8 mouse cellular contexts compared by ENCODE assay signal in the genomic region with DNA sequence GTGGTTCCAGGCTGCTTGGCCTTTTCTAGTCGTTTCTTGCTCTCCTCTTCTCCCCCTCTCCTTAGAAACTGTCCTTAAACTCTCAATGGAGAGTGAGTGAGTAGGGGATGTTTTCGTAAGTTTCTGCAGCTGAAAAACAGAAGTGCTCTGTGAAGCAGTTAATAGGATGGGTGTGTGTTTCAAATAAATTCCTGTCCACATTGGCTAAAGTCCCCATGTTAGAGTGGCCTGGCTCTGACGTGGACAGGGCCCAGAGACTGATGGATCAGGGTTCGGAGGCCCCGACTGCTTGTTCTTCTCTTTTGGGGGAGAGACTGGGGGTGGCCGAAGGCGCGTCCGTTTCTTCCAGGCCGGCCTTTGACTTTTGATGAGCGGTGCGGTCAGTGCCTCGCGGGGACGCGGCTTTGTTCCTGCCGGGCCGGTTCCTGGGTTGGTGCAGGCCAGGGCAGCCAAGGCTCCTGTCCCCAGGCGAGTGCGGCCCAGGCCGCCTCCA.
DNase-seq lines count a peak whose midpoint lies in the region; ATAC-seq and TF ChIP-seq lines count a peak whose summit lies in the region.

No protein-coding gene starts in this region.

- no peak for DNase-seq in spleen, adult 2 months (ENCODE audit: low read depth in 1 of 2, low spot score in 2 of 2)
- no peak for DNase-seq in spleen, postnatal 14 days (ENCODE audit: low spot score in 2 of 2)
- DNase-seq in thymus, postnatal 4 days: no peak
- DNase-seq in cerebellum, adult 8-10 months: no peak
- DNase-seq in kidney, postnatal 36 days: no peak

- H3K27me3 ChIP-seq in spleen, adult 2 months (ENCODE audit: control insufficient read depth, insufficient read depth, low read length): peaks cover 5% of the 10 kb centered on the region
- H3K27me3 ChIP-seq in embryonic facial prominence, embryonic 15.5 days: no peaks in the 10 kb centered on the region
- no peaks in the 10 kb centered on the region for H3K27me3 ChIP-seq in intestine, embryonic 15.5 days (replicated peaks)
- no peaks in the 10 kb centered on the region for H3K27me3 ChIP-seq in midbrain, embryonic 16.5 days (ENCODE audit: control insufficient read depth, insufficient read depth, low read depth, low read length)

- peak; percentile 32; the same call in 1 of the 2 replicates for ATAC-seq in embryonic facial prominence, embryonic 15.5 days (ENCODE audit: insufficient number of reproducible peaks, low FRiP score, low TSS enrichment, low read depth)
- ATAC-seq in intestine, embryonic 15.5 days: peak; percentile 11; the same call in 1 of the 2 replicates
- no peak for ATAC-seq in midbrain, embryonic 16.5 days

- 6% methylated on average over 21 of the region's 21 CpGs for WGBS in spleen, adult 2 months
- WGBS in embryonic facial prominence, embryonic 15.5 days: 4% methylated on average over 21 of the region's 21 CpGs
- 2% methylated on average over 21 of the region's 21 CpGs for WGBS in intestine, embryonic 15.5 days
- 2% methylated on average over 21 of the region's 21 CpGs for WGBS in midbrain, embryonic 16.5 days

- H3K4me1 ChIP-seq in spleen, adult 2 months (ENCODE audit: control insufficient read depth, insufficient read depth, insufficient read length): peaks cover 7% of the 10 kb centered on the region; the same call in 1 of the 2 replicates
- H3K4me1 ChIP-seq in embryonic facial prominence, embryonic 15.5 days: peaks cover 71% of the 10 kb centered on the region
- peaks cover 75% of the 10 kb centered on the region for H3K4me1 ChIP-seq in intestine, embryonic 15.5 days (replicated peaks)
- H3K4me1 ChIP-seq in midbrain, embryonic 16.5 days (ENCODE audit: control insufficient read depth, insufficient read depth, low read length): peaks cover 66% of the 10 kb centered on the region

- no peaks in the 10 kb centered on the region for H3K36me3 ChIP-seq in spleen, adult 2 months (ENCODE audit: control insufficient read depth, insufficient read depth, low read length)
- H3K36me3 ChIP-seq in embryonic facial prominence, embryonic 15.5 days: no peaks in the 10 kb centered on the region
- no peaks in the 10 kb centered on the region for H3K36me3 ChIP-seq in intestine, embryonic 15.5 days
- H3K36me3 ChIP-seq in midbrain, embryonic 16.5 days (ENCODE audit: control insufficient read depth, insufficient read depth, low read length): no peaks in the 10 kb centered on the region

- peak overlapping the region; percentile 91 for H3K4me2 ChIP-seq in embryonic facial prominence, embryonic 15.5 days (replicated peaks)
- H3K4me2 ChIP-seq in intestine, embryonic 15.5 days (replicated peaks): peak overlapping the region; percentile 96
- peak overlapping the region; percentile 96 for H3K4me2 ChIP-seq in midbrain, embryonic 16.5 days (ENCODE audit: low read length)

- H3K9ac ChIP-seq in embryonic facial prominence, embryonic 15.5 days: peak overlapping the region; percentile 66
- H3K9ac ChIP-seq in intestine, embryonic 15.5 days: peak overlapping the region; percentile 86
- H3K9ac ChIP-seq in midbrain, embryonic 16.5 days (ENCODE audit: low read depth, low read length): peak overlapping the region; percentile 95

- TF ChIP-seq POLR2A in spleen, adult 2 months (IDR thresholded peaks at IDR 0.05; ENCODE audit: low read depth, low read length): no peak

- peak overlapping the region; percentile 81 for H3K27ac ChIP-seq in spleen, adult 2 months (ENCODE audit: insufficient read depth, low read length)
- H3K27ac ChIP-seq in embryonic facial prominence, embryonic 15.5 days (replicated peaks): peak overlapping the region; percentile 92
- H3K27ac ChIP-seq in intestine, embryonic 15.5 days: peak overlapping the region; percentile 95
- peak overlapping the region; percentile 100 for H3K27ac ChIP-seq in midbrain, embryonic 16.5 days (ENCODE audit: low read length)

- no peak for TF ChIP-seq CTCF in spleen, adult 2 months (IDR thresholded peaks at IDR 0.05; ENCODE audit: extremely low read depth, insufficient read depth, insufficient read length, insufficient replicate concordance)

- no peaks in the 10 kb centered on the region for H3K9me3 ChIP-seq in embryonic facial prominence, embryonic 15.5 days (replicated peaks)
- no peaks in the 10 kb centered on the region for H3K9me3 ChIP-seq in intestine, embryonic 15.5 days
- no peaks in the 10 kb centered on the region for H3K9me3 ChIP-seq in midbrain, embryonic 16.5 days (replicated peaks; ENCODE audit: control insufficient read depth, low read length, poor library complexity, severe bottlenecking)

- peak overlapping the region; percentile 64; the same call in 1 of the 2 replicates for H3K4me3 ChIP-seq in spleen, adult 2 months (ENCODE audit: extremely low read depth, insufficient read depth, insufficient read length)
- H3K4me3 ChIP-seq in embryonic facial prominence, embryonic 15.5 days (replicated peaks): peak overlapping the region; percentile 76
- H3K4me3 ChIP-seq in intestine, embryonic 15.5 days (replicated peaks): peak overlapping the region; percentile 85
- peak overlapping the region; percentile 74 for H3K4me3 ChIP-seq in midbrain, embryonic 16.5 days (ENCODE audit: low read depth, low read length)
